Mouse (Mus musculus) megakaryocyte progenitor cell, adult 5-6 weeks (primary cell): Measurements from ENCODE around the gene Arfgap1. TPM values are rescaled to one million over a fixed set of nuclear protein-coding genes. Genes with fewer than 3 reads are reported as not detected.

Experiments used
- ATAC-seq: replicated peaks from 2 replicates; pipeline ENCODE4 v1.8.0; 2016; ENCODE audit warnings: mild to moderate bottlenecking, moderate TSS enrichment, inconsistent platforms; ENCODE audit not compliant: poor library complexity
- total RNA-seq, 2 experiments: library from RNA; stranded (forward) in 1 of 2; stranded (reverse) in 1 of 2; fragments of 157-497, 149-512 nt in 1 of 2; fragments of 200-1000 nt in 1 of 2; gene quantifications; 2 replicates each; pipeline versions ENCODE4 v1.2.3 to v1.2.4; 2015 to 2017

Gene Arfgap1
- total RNA-seq (2015): 15.6 and 19.1 TPM in 2 replicates
- total RNA-seq (2017): 30.0 and 32.2 TPM in 2 replicates

DNA sequence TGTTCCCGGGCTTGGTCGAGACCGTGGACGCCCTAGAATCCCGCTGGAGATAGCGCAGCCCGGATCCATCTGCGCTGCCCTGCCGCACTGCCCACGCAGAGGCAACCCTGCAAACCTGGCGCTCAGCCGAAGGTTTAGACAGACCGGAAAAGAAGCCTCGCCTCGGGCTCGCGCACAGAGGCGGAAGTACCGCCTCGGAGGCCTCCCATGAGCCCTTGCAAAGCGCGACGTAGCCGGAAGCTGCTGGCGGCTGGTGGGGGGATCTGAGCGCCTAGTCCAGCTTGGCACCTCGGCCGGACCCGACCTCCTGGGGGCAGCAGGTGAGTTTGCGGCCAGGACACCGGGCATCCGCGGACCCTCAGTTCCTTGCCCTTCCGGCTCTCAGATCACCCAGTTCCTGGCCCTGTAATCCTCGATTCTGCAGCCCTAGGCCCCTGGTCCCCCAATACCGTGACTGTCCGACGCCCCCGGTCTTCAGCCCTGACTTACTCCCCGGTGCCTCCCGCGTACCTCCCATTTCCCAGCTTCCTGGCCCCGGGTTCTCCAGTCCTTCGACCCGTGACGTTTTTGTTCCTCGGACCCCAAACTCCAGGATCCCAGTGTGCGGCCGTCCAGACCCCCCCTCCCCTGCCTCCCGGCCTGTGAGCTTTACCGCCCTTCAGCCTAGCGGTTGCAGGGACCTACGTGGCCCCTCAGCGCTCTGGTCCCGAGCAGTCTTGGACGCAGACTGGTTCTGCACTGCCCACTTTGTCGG lies at the start of gene Arfgap1:
Gene Arfgap1 (plus strand): TSS at position 216 of the 754 bp plus-strand sequence.
- peak; percentile 85 for ATAC-seq

DNA sequence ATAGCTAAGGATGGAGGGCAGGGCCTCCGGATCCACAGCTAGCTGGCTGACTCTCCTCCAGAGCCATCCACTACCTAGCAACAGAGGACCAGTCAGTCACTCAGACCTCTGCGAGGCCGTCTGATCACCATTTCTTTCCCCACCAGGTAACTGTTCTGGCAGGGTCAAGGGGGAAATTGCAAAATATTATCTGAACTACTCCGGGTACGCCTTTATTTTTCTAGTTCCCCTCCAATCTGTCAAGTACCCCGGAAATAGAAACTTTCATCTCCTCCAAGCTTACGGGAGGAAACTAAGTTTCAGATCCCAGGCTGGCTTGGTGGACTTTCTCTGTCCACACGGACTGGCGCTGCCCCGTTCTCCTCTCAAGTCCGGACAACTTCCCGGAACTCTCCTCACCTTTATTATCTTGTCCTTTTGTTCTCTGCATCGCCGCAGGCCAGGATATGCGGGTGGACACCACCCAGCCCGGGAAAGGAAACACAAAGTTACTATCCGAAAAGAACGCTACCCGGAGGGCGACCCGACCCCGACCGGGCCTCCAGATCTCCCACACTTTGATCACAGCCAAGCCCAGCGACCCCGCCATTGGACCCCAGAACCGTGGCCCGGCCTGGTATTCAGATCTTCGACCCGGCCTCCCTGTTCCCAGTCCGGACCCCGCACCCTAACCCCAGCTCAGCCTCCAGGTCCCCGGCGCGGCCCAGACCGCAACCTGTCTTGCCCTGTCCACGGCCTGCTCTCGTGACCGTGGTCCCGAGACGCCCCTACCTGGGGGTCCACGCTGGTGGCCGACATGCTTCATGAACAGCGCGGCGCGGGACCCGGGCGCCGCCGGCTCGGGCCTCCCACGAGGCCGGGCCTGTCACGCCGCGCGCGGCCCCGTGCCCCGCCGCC lies 46.9 kb upstream of the Arfgap1 start:
- peak; percentile 16 for ATAC-seq

DNA sequence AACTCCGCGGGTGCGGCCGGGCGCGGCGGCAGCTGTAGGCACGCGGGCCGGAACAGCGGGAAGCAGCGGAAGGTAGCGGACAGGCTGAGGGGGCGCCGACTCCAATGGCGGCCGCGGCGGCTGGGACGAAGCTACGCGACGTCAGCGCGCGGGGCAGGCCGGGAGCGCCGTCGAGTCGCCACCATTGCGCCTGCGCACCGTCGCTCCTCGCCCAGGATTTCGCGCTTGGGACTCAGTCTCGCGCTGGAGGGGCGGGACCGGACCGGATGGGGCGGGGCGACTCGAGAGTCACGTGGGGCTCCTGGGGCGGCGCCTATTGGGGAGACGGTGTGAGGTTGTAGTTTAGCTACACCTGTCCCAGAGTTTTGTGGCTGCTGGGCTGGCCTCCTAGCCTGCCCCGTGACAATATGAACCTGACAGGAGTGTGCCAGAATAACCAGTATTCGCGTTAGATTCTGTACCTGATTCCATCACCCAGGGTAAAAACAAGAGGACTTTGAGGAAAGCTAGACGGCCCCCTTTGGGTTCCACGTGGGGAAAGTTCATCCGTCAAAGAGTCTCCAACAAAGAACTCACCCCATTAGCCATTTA lies 46.1 kb upstream of the Arfgap1 start, which contains the start of gene Ythdf1:
Gene Ythdf1 (minus strand): TSS at position 140 of the 591 bp plus-strand sequence.
- peak; percentile 80 for ATAC-seq

DNA sequence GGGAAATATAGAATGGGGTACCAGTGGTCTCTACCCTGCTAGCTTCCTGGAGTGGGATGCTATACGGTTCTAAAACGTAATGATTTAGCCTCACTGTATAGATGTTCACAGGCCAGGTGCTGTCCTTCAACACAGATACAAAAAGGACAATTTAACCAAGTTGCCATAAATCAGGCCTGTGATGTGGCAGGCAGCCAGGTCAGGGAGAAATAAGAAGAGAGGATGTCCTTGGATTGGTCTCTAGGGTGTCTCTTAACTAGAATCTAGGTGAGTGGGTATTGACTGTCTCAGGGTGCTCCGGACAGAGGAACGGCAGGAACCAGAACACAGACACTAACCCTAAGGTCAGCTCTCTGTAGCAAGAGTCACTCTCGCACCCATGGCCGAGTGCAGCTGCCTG lies 44.3 kb upstream of the Arfgap1 start:
- ATAC-seq: no peak

DNA sequence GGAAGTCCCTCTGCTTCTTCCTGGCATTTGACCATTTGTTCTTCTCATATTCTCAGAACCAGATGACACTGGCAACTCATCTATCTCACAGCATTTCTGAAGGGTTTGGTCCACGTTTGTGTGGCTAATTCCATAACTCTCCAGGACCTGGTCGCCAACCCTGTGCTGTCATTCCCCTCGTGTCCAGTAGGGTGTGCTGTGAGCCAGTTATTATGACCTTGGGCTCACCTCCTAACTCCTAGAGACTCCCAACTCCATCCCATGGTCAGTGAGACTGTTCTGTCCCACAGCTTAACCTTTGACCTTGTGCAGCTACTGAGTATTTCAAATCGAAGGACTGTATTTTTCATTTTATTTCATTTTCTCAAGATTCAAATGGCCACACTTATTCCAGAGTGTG lies 41.8 kb upstream of the Arfgap1 start:
- ATAC-seq: peak; percentile 69

DNA sequence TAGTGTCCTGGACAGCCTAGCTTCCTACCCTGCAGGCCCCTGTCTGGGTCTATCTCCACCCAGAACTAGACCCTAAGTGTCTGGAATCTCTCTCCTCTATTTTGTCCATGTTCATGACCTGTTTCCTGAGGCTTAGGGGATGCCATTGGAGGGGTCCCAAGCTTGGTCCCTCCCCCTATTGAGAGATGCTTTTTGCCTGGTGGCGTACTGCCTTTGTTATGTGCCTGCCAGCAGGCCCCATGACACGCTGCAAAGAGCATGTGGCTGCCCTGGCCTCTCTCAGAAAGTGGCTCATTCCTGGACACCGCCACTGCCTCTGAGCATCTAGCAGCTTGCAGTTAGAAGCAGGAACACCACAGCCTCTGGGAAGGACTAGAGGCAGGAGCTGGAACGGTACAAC lies 38.3 kb upstream of the Arfgap1 start, which contains the start of gene Birc7:
Gene Birc7 (plus strand): TSS at position 301 of the 400 bp plus-strand sequence.
- ATAC-seq: no peak

DNA sequence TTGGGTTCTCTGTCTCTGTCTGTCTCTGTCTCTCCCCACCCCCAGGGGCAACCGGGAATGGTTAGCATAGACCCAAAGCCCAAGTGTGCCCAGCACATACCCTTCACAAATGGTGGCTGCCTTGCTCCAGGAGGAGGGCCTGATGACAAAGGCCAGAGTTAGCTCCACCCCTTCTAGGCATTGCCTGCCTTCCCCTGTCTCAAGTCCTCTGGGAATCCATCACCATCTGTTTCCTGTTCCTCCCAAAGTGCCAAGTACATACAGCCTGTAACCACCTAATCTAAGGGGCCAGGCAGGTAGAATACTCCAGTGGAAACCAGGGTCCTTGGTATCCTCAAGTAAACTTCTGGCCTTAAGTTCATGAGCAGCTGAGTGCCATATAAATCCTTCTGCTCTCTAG lies 34.6 kb upstream of the Arfgap1 start:
- ATAC-seq: no peak

DNA sequence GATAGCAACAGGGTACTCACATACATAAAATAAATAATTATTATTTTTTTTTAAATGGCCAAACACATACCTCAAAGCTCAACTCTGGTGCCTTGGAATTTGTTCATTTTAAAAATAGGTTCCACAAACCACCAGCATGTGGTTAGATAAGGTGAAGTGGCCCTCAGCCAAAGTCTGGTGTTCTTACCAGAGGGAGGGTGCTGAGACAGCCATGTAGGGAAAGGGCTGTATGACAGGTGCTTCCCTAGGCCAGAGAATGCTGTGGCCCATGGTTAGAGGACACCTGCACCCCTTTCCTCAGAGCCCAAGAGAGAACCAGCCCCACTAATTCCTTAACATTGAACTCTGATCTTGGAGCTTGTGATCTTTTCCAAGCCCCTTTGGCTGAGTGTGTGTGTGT lies 26.8 kb upstream of the Arfgap1 start:
- ATAC-seq: peak; percentile 70

DNA sequence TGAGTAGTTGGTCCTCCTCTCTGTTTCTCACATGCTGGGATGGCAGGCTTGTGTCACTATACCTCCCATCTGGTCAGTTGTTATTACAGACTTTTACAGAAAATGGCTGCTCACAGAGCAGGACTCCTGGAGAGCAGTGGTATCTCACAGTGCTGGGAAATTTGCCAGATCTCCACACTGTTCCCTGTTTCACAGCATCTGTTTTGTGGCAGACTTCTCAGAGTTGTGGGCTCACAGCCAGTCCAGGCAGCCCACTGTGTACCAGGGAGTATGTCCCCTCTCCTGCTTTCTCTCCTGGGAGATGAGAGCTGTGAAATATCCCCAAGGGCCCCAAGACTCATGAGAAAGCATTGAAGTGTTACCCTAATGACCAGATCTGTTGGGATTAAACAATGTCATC lies 25.2 kb upstream of the Arfgap1 start:
- no peak for ATAC-seq

DNA sequence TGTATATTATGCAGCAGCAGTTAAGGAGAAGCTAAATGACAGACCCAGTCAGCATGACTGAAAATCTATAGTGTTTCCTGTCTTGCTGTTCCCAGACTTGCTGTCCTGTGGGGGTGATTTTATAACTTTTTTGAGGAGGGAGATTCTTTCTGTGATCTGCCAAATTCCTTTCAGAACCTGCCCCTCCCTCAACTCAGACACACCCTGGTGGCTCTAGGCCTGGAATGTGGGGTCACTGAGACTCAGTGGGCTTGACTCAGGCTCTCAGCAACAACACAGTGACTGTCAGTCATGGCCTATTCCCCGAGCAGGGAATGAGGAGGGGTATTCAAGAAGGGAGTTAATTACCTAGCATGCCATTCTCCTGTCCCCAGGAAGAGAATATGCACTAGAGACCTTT lies 17.1 kb upstream of the Arfgap1 start:
- no peak for ATAC-seq

DNA sequence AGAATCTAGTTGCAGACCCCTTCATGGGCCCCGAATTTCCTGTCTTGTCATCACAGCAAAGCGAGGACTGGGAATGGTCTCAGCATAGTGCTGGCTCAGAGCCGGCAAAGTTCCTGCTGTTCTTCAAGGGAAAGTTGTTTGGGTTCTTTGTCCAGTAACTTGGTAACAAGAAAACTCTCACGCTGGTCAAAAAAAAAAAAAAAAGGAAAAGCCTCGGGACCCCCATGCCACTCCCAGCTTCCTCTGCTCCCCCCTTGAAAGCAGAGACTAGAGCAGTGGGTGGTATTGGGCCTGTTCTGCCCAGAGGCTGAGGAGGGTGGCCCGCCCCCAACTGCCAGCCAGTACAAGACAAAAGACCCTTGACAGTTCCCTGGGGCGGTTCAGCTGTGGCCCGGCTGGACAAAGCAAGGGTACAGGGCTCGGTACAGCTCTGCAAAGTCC lies 14.3 kb upstream of the Arfgap1 start:
- ATAC-seq: no peak

DNA sequence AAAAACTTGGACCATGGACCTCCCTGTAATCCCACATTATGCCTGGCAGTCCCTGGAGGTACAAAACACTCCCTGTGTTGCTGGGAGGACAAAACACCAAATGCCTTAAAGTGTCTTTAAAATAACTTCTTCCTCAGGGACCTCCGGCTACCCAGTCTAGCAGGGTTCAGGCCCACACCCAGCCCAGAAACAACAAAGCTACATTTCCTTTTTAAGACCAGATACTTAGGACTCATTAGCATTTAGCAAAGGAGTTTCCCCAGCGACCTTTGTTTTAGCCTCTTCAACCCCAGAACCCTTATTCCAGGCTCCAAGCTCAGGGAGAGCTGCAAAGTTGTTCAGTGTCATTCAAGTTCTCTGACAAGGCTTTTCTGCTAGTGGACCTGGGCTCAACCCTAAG lies 13.4 kb upstream of the Arfgap1 start:
- no peak for ATAC-seq

DNA sequence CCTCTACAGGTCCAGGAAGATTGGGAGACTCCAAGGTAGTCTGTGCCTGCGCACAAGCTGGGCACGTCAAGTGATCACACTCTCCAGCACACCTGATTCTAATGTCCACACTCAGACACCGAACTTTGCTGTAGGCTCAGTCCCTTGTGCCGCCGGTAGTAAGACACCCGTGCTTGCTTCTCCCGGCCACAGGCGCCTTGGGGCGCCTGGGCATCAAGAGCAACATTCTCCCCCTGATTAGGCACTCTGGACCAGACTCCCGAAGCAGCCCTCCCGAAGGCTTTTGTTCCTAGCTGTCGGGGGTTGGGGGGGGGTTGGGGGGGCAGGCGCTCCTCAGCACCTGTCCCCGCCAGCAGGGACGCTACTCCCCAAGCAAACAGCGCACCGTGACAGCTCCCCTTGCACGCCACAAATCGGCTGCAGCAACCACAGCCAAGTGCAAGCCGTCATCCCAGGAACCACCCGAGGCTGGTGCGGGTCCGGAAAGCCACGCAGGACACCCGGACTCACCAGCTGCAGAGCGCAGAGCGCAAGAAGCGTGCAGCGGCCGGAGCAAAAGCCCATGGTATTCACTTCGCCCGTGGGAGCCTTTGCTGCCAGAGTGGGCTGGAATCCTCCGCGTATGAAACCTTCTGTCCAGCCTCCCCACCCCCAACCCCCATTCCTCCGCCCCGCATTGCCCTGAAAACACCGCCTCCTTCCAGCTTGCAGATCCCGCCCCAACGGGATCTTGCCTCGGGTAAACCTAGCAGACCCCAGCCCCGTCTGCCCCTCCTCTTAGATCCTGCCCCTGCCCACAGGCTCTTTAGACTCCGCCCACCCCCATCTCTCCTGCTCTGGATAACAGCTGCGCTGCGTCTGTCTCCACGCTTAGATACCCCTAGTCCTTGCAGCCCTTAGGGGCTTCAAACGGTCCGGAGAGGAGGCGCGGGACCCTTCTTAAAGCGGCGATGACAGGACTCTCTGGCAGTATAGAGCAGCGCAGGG lies 12.7 kb upstream of the Arfgap1 start, which contains the start of gene Nkain4:
Gene Nkain4 (minus strand): TSS at position 639 of the 987 bp plus-strand sequence.
- peak; percentile 23; the same call in 1 of the 2 replicates for ATAC-seq

DNA sequence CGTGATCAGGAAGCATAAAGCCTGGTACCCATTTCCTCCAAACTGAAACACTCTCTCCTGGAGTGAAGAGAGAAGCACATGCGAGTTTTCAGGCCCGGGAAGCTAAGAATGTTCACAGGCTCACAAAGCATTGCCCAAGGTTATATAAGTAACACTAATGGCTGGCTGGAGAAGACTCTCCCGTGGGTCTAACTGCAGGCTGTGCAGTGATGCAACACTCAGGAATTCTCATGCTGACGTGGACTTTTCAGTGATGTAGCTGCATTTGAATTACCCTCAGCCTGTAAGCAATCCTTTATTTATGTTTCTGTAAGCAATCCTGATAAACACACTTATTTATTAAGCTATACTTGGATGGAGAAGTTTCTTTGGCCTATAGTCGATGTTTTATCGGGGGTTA lies 7.4 kb upstream of the Arfgap1 start:
- no peak for ATAC-seq

DNA sequence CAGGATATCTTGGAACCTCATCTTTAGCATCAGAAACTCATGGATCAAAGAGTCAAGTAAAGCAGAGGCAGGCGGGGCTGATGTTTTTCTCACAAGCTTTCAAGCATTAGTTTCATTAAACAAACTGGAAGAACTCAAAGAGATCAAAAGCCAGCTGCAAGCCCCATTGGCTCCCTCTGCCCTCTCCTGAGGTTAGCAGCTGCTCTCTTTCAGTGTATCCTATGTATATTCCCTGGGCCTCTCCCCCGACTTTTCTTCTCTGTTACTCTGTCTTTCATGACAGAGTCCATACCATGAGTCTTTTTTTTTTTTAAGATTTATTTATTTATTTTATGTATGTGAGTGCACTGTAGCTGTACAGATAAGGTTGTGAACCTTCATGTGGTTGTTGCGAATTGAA lies 6.8 kb upstream of the Arfgap1 start:
- no peak for ATAC-seq

DNA sequence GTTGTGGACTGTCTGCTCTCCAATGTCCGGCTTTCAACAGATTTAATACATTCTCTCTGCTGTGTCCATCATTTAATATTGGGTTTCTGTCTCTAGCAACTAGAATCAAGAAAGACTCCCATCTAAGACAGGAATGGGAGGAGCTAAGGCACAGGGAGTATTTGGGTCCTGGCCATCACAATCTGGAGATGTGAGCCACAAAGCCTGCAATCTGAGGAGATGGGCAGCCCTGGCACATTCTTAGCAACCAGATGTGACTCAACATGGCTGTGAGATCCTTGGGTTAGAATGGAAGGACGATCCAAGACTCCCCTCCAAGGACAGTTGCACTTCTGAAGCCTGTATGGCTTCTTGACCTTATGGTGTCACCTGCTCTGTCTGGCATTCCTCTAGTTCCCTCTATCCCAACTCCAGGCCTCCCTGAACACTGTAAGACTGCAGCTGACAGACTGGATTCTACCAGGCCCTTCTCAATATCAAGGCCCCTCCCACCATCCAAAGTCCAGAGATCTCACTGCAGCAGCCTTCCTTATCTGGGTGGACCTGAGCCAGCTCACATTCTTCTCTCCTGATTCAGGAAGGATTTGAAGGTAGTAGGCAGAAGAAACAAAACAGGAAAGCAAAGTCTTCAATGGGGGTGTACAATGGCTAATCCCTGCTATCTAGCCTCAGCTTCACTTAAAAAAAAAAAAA lies 4.3 kb upstream of the Arfgap1 start:
- ATAC-seq: no peak

DNA sequence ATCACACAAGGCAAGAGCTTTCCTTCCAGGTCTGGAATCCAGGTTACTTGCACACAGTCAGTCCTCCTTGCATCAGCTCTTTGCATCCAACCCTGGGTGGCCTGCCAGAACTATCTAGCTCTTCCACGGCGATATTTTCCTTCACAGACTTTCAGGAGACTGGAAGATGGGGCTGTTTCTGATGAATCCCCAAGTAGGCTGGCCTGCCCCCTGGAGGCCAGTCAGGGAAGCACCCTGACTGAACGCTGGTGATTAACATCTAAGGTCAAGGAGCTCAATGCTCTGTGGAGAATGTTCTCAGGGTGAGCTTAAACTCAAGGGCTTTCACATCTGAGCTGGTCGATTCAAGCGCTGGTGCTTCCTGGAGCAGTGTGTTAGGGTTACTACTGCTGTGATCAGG lies 3.1 kb upstream of the Arfgap1 start:
- peak; percentile 63 for ATAC-seq

DNA sequence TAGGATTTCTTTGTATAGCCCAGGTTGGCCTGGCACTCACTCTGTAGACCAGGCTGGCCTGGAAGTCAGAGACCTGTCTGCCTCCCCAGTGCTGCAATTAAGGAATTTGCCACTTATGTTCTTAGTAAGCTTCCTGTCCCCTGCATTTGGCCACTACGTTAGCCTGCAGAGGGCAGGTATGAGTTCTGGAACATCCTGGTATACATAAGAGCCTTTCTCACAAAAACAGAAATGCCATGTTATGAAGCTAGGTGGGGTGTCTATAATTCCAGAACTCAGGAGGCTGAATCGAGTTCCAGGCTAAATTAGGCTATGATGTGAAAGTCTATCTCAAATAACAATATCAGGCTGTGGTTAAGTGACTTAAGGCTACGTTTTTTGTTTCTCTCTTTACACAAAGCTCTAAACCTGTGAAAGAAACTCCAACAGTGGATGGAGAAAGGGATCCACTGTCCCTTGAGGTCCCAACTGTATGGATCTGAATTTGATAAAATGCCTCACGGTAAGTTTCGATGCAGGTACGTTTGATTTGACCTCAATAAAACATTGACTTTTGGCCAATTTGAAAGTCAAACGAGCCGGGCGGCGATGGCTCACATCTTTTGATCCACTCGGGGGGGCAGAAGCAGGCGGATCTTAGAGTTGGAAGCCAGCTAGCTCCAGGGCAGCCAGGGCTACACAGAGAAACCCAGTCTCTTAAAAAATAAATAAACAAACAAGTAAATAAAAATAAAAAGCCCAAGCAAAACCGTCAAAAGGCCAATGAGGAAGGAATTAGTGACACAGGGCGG lies 738 bp upstream of the Arfgap1 start:
- peak; percentile 48 for ATAC-seq

DNA sequence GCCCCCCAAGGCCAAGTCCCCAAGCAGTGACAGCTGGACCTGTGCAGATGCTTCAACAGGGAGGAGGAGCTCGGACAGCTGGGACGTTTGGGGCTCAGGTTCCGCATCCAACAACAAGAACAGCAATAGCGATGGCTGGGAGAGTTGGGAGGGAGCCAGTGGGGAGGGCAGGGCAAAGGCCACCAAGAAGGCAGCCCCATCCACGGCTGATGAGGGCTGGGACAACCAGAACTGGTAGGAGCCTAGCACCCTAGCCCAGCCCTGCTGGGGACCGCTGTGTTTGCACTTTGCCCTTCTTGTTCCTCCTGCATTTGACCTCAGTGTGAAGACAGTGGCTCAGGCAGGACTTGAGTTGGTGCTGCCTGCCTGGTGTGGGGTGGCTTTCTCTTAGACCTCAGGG lies 14.1 kb downstream of the Arfgap1 start:
- no peak for ATAC-seq
